Mouse (Mus musculus) stomach, postnatal 0 days (tissue): ENCODE data around the gene Efs.

Source experiments
- CTCF ChIP-seq: IDR thresholded peaks from 2 replicates; pipeline ENCODE4 v1.5.1; 2016; ENCODE audit warnings: antibody characterized with exemption, low read depth, mild to moderate bottlenecking, moderate library complexity
- EP300 ChIP-seq: optimal IDR thresholded peaks from 2 replicates; pipeline ENCODE3; 2016; ENCODE audit warnings: antibody characterized with exemption

GRCm38 (mm10) chr14:54927296-54927695, 1.4 kb upstream of the Efs start:
- TF ChIP-seq CTCF, result no peak
- TF ChIP-seq EP300, result no peak
